Mouse (Mus musculus) liver, embryonic 12.5 days (tissue): Measurements from ENCODE around the gene Trpm5. TPM values are rescaled to one million over a fixed set of nuclear protein-coding genes. Genes with fewer than 3 reads are reported as not detected.

Source experiments
- ATAC-seq: fragments of 200-750 bp; cut with Nextera tagmentation; 2 replicates; pipeline ENCODE4 v1.8.0; 2017; ENCODE audit warnings: moderate number of reproducible peaks, mild to moderate bottlenecking, moderate library complexity
- H3K27ac ChIP-seq: fragments of 300-500 bp; sonication (generic); 2 replicates; pipeline ENCODE4 v1.5.1; 2016; ENCODE audit warnings: mild to moderate bottlenecking
- H3K27me3 ChIP-seq: fragments of 300-500 bp; sonication (generic); replicated peaks from 2 replicates; pipeline ENCODE4 v1.6.1; 2016; ENCODE audit warnings: mild to moderate bottlenecking, moderate library complexity
- H3K36me3 ChIP-seq: fragments of 300-500 bp; sonication (generic); 2 replicates; pipeline ENCODE4 v1.6.1; 2016; ENCODE audit warnings: mild to moderate bottlenecking, moderate library complexity
- H3K4me1 ChIP-seq: fragments of 300-500 bp; sonication (generic); 2 replicates; pipeline ENCODE4 v1.6.1; 2016
- H3K4me2 ChIP-seq: fragments of 300-500 bp; sonication (generic); 2 replicates; pipeline ENCODE4 v1.6.1; 2016; ENCODE audit warnings: mild to moderate bottlenecking, moderate library complexity
- H3K4me3 ChIP-seq: fragments of 300-500 bp; sonication (generic); 2 replicates; pipeline ENCODE4 v1.5.1; 2016; ENCODE audit warnings: mild to moderate bottlenecking, moderate library complexity
- H3K9ac ChIP-seq: fragments of 300-500 bp; sonication (generic); 2 replicates; pipeline ENCODE4 v1.6.1; 2016; ENCODE audit warnings: mild to moderate bottlenecking, moderate library complexity
- H3K9me3 ChIP-seq: fragments of 300-500 bp; sonication (generic); replicated peaks from 2 replicates; pipeline ENCODE4 v1.6.1; 2016; ENCODE audit warnings: mild to moderate bottlenecking, moderate library complexity
- WGBS: fragments of 180-500 bp; shearing (Covaris S2); methylation state at CpG from one replicate; pipeline ENCODE4 v1.1.7; 2016; ENCODE audit not compliant: insufficient replicate concordance; 5-methylcytosine and 5-hydroxymethylcytosine counted together
- polyA plus RNA-seq: library from polyadenylated mRNA; unstranded; fragments of >200 nt; fragmentation: Nextera tagmentation; extraction: Ambion mirVana; gene quantifications from 2 replicates; pipeline ENCODE4 v1.2.1, GENCODE M21; 2016

Trpm5 gene
- polyA plus RNA-seq, 1 experiment from 2014 or later: 1.3 TPM

- Histone ChIP-seq H3K36me3 (peaks cover 14% of the 10 kb centered on the region), H3K4me3 (peak overlapping the region; percentile 75), H3K27me3 (no peaks in the 10 kb centered on the region), H3K9ac (peak overlapping the region; percentile 12; the same call in 1 of the 2 replicates), H3K27ac (peak overlapping the region; percentile 52), H3K4me2 (peak overlapping the region; percentile 95), H3K4me1 (peaks cover 98% of the 10 kb centered on the region), H3K9me3 (no peaks in the 10 kb centered on the region)
- ATAC-seq: no peak
- 35% methylated on average over 11 of the region's 11 CpGs for WGBS
Observed at GRCm38 (mm10) chr7:143055499-143056186, 38.8 kb downstream of the Trpm5 start.

GRCm38 (mm10) chr7:143055001-143055400, 39.4 kb downstream of the Trpm5 start:
- H3K27ac ChIP-seq: peak overlapping the region; percentile 52

DNA sequence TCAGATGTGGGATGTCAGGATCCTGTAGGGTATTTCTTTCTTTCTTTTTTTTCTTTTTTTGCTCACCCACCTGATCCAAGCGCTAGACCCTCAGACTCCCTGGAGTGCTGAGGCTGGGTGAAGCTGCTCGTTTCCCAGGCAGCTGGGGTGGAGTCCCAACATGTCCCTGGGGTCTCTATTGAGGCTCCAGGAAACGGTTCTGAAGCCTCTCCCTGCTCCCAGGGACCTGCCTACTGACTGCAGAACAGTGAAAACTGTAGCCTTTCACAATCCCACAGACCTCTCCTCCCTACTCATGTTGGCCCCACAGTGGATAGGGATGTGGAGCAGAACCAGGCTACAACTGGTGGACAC, 39.9 kb downstream of the Trpm5 start:
- Histone ChIP-seq H3K36me3 (0 out of 2 replicates have a peak, but pooled peaks cover 7% of the 10 kb centered on the region), H3K9ac (peak overlapping the region; percentile 85), H3K9me3 (no peaks in the 10 kb centered on the region), H3K4me1 (peaks cover 88% of the 10 kb centered on the region), H3K4me3 (peak overlapping the region; percentile 75), H3K27ac (peak overlapping the region; percentile 52; the same call in 1 of the 2 replicates), H3K4me2 (peak overlapping the region; percentile 95), H3K27me3 (no peaks in the 10 kb centered on the region)
- 31% methylated on average over 3 of the region's 3 CpGs for WGBS
- ATAC-seq: no peak

More at GRCm38 (mm10) chr7:143055001-143055400, 39.4 kb downstream of the Trpm5 start:
- WGBS: 42% methylated on average over 3 of the region's 3 CpGs
- Histone ChIP-seq H3K9ac (peak overlapping the region; percentile 85), H3K4me1 (peaks cover 92% of the 10 kb centered on the region), H3K4me2 (peak overlapping the region; percentile 95), H3K4me3 (peak overlapping the region; percentile 75), H3K9me3 (no peaks in the 10 kb centered on the region), H3K36me3 (peaks cover 9% of the 10 kb centered on the region; the same call in 1 of the 2 replicates), H3K27me3 (no peaks in the 10 kb centered on the region)
- ATAC-seq: no peak

GRCm38 (mm10) chr7:143053961-143054611, 40.4 kb downstream of the Trpm5 start:
- Histone ChIP-seq H3K9me3 (no peaks in the 10 kb centered on the region), H3K9ac (peak overlapping the region; percentile 85), H3K36me3 (0 out of 2 replicates have a peak, but pooled peaks cover 7% of the 10 kb centered on the region), H3K4me3 (peak overlapping the region; percentile 75), H3K4me2 (peak overlapping the region; percentile 95), H3K27ac (no peak overlapping the region), H3K4me1 (peaks cover 83% of the 10 kb centered on the region), H3K27me3 (0 out of 2 replicates have a peak, but pooled peaks cover 2% of the 10 kb centered on the region)
- ATAC-seq: no peak
- 26% methylated on average over 11 of the region's 11 CpGs for WGBS

DNA sequence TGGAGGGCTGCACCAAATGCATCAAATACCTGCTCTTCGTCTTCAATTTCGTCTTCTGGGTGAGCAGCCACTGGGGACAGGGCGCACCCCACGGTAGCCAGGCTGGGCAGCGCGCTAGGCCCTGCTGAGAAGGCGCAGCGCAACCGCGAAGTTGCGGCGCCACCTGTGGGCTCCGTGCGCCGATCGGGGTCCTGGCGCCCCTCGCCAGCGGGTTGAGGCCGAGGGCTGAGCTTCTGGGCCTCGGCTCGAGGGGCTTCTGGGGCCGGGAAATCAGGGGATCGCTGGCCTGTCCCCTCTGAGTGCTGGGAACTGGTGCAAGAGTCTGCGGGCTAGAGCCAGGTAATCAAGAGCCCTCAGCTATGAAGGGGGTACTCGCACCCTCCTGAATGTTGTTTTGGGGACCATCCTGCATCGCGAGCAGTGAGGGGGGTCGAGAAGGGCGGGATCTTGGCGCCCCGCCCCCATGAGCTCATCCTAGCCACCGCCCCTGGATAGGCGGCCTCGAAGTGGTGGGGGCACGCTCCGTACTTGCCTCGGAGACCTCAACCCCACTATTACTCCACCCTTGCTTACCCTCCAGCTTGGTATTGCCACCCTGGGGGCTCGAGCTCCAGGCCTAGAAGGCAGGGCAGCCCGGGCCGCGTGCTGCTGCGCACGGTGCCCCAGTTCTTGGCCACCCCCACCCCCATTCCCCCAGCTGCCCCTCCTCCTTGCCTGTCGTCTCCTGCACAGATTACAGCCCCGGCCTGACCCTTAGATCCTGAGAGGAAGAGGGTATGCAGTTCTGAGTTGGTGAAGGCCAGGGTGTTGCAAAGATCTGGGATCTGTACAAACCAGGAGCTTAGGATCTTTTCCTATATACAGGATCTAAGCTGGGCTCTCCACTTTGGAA, 41.2 kb downstream of the Trpm5 start:
- 0 out of 2 replicates have a peak, but pooled peaks cover 7% of the 10 kb centered on the region for H3K36me3 ChIP-seq
- peak overlapping the region; percentile 85 for H3K9ac ChIP-seq
- peaks cover 74% of the 10 kb centered on the region for H3K4me1 ChIP-seq
- H3K9me3 ChIP-seq: no peaks in the 10 kb centered on the region
- H3K27ac ChIP-seq: peak overlapping the region; percentile 87
- peak; percentile 60 for ATAC-seq
- 0 out of 2 replicates have a peak, but pooled peaks cover 3% of the 10 kb centered on the region for H3K27me3 ChIP-seq
- H3K4me2 ChIP-seq: peak overlapping the region; percentile 95
- 2% methylated on average over 46 of the region's 46 CpGs for WGBS
- H3K4me3 ChIP-seq: peak overlapping the region; percentile 75

DNA sequence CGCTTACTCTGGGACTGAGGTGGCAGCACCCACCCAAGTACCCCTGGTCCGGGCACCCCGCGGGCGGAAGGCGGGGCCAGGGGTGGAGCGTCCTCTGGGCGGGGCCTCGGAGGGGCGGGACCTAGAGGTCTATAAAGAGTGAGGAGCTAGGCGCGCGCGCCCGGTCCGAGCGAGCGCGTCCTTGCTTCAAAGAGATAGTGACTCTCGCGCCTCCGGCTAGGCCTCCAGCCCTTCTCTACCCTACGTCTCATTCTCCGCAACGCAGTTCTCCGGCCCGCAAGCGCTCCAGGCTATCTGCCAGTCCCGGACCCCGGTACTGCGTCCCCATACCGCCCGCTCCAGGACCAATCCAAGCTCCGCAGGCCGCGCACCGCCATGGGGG, 41.8 kb downstream of the Trpm5 start, which contains the start of gene Cd81:
Cd81 (plus strand) TSS at position 114 of the 382 bp plus-strand sequence.
- Histone ChIP-seq H3K36me3 (0 out of 2 replicates have a peak, but pooled peaks cover 7% of the 10 kb centered on the region), H3K4me3 (peak within 1 kb of the TSS; percentile 75), H3K4me2 (peak within 1 kb of the TSS; percentile 95), H3K27me3 (0 out of 2 replicates have a peak, but pooled peaks cover 3% of the 10 kb centered on the region), H3K4me1 (peaks cover 68% of the 10 kb centered on the region), H3K9ac (peak within 1 kb of the TSS; percentile 85), H3K9me3 (no peaks in the 10 kb centered on the region), H3K27ac (peak within 1 kb of the TSS; percentile 87)
- 1% methylated on average over 37 of the region's 37 CpGs for WGBS
- ATAC-seq: peak; percentile 78

DNA sequence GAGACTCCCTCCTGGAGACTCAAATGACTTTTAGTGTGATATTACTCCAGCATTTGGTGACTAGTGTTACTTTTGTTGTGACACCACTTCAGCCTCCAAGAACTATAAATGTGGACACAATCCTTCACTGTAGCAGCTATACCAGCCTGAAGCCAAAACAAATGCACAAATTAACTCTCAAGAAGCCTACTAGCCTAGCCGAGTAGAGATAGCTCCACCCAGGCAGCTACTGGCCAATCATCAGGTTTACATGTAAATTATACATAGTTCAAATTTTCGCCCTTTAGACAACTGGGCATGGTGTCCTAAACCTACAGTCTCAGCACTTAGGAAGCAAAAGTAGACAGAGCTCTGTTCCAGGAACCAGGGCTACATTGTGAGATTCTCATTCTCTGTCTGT, 43.1 kb downstream of the Trpm5 start:
- H3K4me1 ChIP-seq: peaks cover 55% of the 10 kb centered on the region
- 28% methylated on average over 2 of the region's 2 CpGs for WGBS
- 0 out of 2 replicates have a peak overlapping the region, but pooled peaks have one; percentile 95 for H3K4me2 ChIP-seq
- H3K27ac ChIP-seq: no peak overlapping the region
- H3K4me3 ChIP-seq: no peak overlapping the region
- 0 out of 2 replicates have a peak, but pooled peaks cover 2% of the 10 kb centered on the region for H3K36me3 ChIP-seq
- no peak for ATAC-seq
- H3K9me3 ChIP-seq: no peaks in the 10 kb centered on the region
- 0 out of 2 replicates have a peak, but pooled peaks cover 3% of the 10 kb centered on the region for H3K27me3 ChIP-seq
- H3K9ac ChIP-seq: no peak overlapping the region

GRCm38 (mm10) chr7:143049841-143050816, 44.3 kb downstream of the Trpm5 start:
- no peak overlapping the region for H3K27ac ChIP-seq
- no peak overlapping the region for H3K9ac ChIP-seq

GRCm38 (mm10) chr7:143049331-143049730, 45.1 kb downstream of the Trpm5 start:
- Histone ChIP-seq H3K4me3 (no peak overlapping the region), H3K27ac (no peak overlapping the region), H3K36me3 (no peaks in the 10 kb centered on the region), H3K27me3 (0 out of 2 replicates have a peak, but pooled peaks cover 3% of the 10 kb centered on the region), H3K9me3 (no peaks in the 10 kb centered on the region), H3K4me2 (no peak overlapping the region), H3K4me1 (peaks cover 35% of the 10 kb centered on the region), H3K9ac (no peak overlapping the region)
- no peak for ATAC-seq
- 65% methylated on average over 3 of the region's 3 CpGs for WGBS

More at GRCm38 (mm10) chr7:143049841-143050816, 44.3 kb downstream of the Trpm5 start:
- Histone ChIP-seq H3K27me3 (0 out of 2 replicates have a peak, but pooled peaks cover 3% of the 10 kb centered on the region), H3K4me1 (peaks cover 43% of the 10 kb centered on the region), H3K4me2 (no peak overlapping the region), H3K4me3 (no peak overlapping the region), H3K9me3 (no peaks in the 10 kb centered on the region), H3K36me3 (no peaks in the 10 kb centered on the region)
- ATAC-seq: no peak
- WGBS: 71% methylated on average over 3 of the region's 3 CpGs

- 0 out of 2 replicates have a peak, but pooled peaks cover 3% of the 10 kb centered on the region for H3K27me3 ChIP-seq
- H3K27ac ChIP-seq: no peak overlapping the region
- ATAC-seq: no peak
- H3K9me3 ChIP-seq: no peaks in the 10 kb centered on the region
- no peak overlapping the region for H3K4me3 ChIP-seq
- no peaks in the 10 kb centered on the region for H3K36me3 ChIP-seq
- no peak overlapping the region for H3K9ac ChIP-seq
- no peak overlapping the region for H3K4me2 ChIP-seq
- 44% methylated on average over 7 of the region's 7 CpGs for WGBS
- H3K4me1 ChIP-seq: peaks cover 26% of the 10 kb centered on the region
Observed at GRCm38 (mm10) chr7:143046358-143046757, 48.1 kb downstream of the Trpm5 start.
